Mouse (Mus musculus): Measurements from ENCODE around the gene Mrpl52. TPM values are rescaled to one million over a fixed set of nuclear protein-coding genes. Genes with fewer than 3 reads are reported as not detected.
A peak's percentile ranks its signal among the peaks of the same experiment; 100 is the strongest.

Gene Mrpl52
- polyA plus RNA-seq, 1 experiment from 2014 or later: 324 TPM

GRCm38 (mm10) chr14:54426003-54426688 is 563 bp upstream of the Mrpl52 start:
- peak overlapping the region; percentile 82 for H3K27ac ChIP-seq (ENCODE audit: low read depth)
- H3K27me3 ChIP-seq (replicated peaks; ENCODE audit: control insufficient read depth, insufficient read depth, low read length): no peaks in the 10 kb centered on the region
- H3K9me3 ChIP-seq (ENCODE audit: control insufficient read depth, low read length): no peaks in the 10 kb centered on the region
- H3K36me3 ChIP-seq (ENCODE audit: control insufficient read depth, insufficient read depth, low read length): peaks cover 15% of the 10 kb centered on the region; the same call in 1 of the 2 replicates
- no peak for DNase-seq (ENCODE audit: low spot score)
- H3K9ac ChIP-seq (ENCODE audit: low read length): peak overlapping the region; percentile 65
- peaks cover 27% of the 10 kb centered on the region for H3K4me1 ChIP-seq (replicated peaks; ENCODE audit: control insufficient read depth, insufficient read depth, low read length)
- WGBS: 35% methylated on average over 14 of the region's 14 CpGs
- peak overlapping the region; percentile 61 for H3K4me2 ChIP-seq (ENCODE audit: low read length)
- ATAC-seq (replicated peaks; ENCODE audit: low FRiP score, low TSS enrichment, low read depth): no peak
- H3K4me3 ChIP-seq (ENCODE audit: low read depth, low read length): peak overlapping the region; percentile 61

- 92% methylated on average over 7 of the region's 7 CpGs for WGBS
- Histone ChIP-seq H3K36me3 (ENCODE audit: control insufficient read depth, insufficient read depth, low read length) (peaks cover 15% of the 10 kb centered on the region; the same call in 1 of the 2 replicates), H3K27me3 (replicated peaks; ENCODE audit: control insufficient read depth, insufficient read depth, low read length) (no peaks in the 10 kb centered on the region), H3K27ac (ENCODE audit: low read depth) (0 out of 2 replicates have a peak overlapping the region, but pooled peaks have one; percentile 82), H3K4me1 (replicated peaks; ENCODE audit: control insufficient read depth, insufficient read depth, low read length) (peaks cover 27% of the 10 kb centered on the region), H3K4me3 (ENCODE audit: low read depth, low read length) (peak overlapping the region; percentile 61), H3K4me2 (ENCODE audit: low read length) (peak overlapping the region; percentile 61), H3K9ac (ENCODE audit: low read length) (peak overlapping the region; percentile 65; the same call in 1 of the 2 replicates), H3K9me3 (ENCODE audit: control insufficient read depth, low read length) (no peaks in the 10 kb centered on the region)
- no peak for DNase-seq (ENCODE audit: low spot score)
- ATAC-seq (replicated peaks; ENCODE audit: low FRiP score, low TSS enrichment, low read depth): no peak
Measured at GRCm38 (mm10) chr14:54427696-54428095, 987 bp downstream of the Mrpl52 start.

GRCm38 (mm10) chr14:54428421-54428820 is 1.7 kb downstream of the Mrpl52 start:
- H3K4me1 ChIP-seq (replicated peaks; ENCODE audit: control insufficient read depth, insufficient read depth, low read length): peaks cover 31% of the 10 kb centered on the region
- DNase-seq (ENCODE audit: low spot score) (no peak), ATAC-seq (replicated peaks; ENCODE audit: low FRiP score, low TSS enrichment, low read depth) (no peak)
- WGBS: 77% methylated on average over 5 of the region's 5 CpGs
- H3K9ac ChIP-seq (ENCODE audit: low read length): no peak overlapping the region
- H3K36me3 ChIP-seq (ENCODE audit: control insufficient read depth, insufficient read depth, low read length): peaks cover 15% of the 10 kb centered on the region; the same call in 1 of the 2 replicates
- H3K9me3 ChIP-seq (ENCODE audit: control insufficient read depth, low read length): no peaks in the 10 kb centered on the region
- H3K4me2 ChIP-seq (ENCODE audit: low read length): no peak overlapping the region
- H3K27me3 ChIP-seq (replicated peaks; ENCODE audit: control insufficient read depth, insufficient read depth, low read length): no peaks in the 10 kb centered on the region
- no peak overlapping the region for H3K27ac ChIP-seq (ENCODE audit: low read depth)
- H3K4me3 ChIP-seq (ENCODE audit: low read depth, low read length): no peak overlapping the region

GRCm38 (mm10) chr14:54429332-54430093 is 2.8 kb downstream of the Mrpl52 start:
- H3K4me3 ChIP-seq (ENCODE audit: low read depth, low read length): no peak overlapping the region
- H3K4me1 ChIP-seq (replicated peaks; ENCODE audit: control insufficient read depth, insufficient read depth, low read length): peaks cover 42% of the 10 kb centered on the region

GRCm38 (mm10) chr14:54430406-54431145 is 3.9 kb downstream of the Mrpl52 start:
- DNase-seq (ENCODE audit: low spot score) (peak; percentile 72), ATAC-seq (replicated peaks; ENCODE audit: low FRiP score, low TSS enrichment, low read depth) (no peak)
- peaks cover 48% of the 10 kb centered on the region for H3K4me1 ChIP-seq (replicated peaks; ENCODE audit: control insufficient read depth, insufficient read depth, low read length)
- H3K36me3 ChIP-seq (ENCODE audit: control insufficient read depth, insufficient read depth, low read length): peaks cover 20% of the 10 kb centered on the region
- H3K27me3 ChIP-seq (replicated peaks; ENCODE audit: control insufficient read depth, insufficient read depth, low read length): no peaks in the 10 kb centered on the region
- peak overlapping the region; percentile 99 for H3K27ac ChIP-seq (ENCODE audit: low read depth)
- H3K4me3 ChIP-seq (ENCODE audit: low read depth, low read length): peak overlapping the region; percentile 87
- peak overlapping the region; percentile 99 for H3K9ac ChIP-seq (ENCODE audit: low read length)
- 5% methylated on average over 18 of the region's 18 CpGs for WGBS
- H3K9me3 ChIP-seq (ENCODE audit: control insufficient read depth, low read length): no peaks in the 10 kb centered on the region
- H3K4me2 ChIP-seq (ENCODE audit: low read length): peak overlapping the region; percentile 70

More at GRCm38 (mm10) chr14:54429332-54430093, 2.8 kb downstream of the Mrpl52 start:
- no peaks in the 10 kb centered on the region for H3K27me3 ChIP-seq (replicated peaks; ENCODE audit: control insufficient read depth, insufficient read depth, low read length)
- H3K27ac ChIP-seq (ENCODE audit: low read depth): peak overlapping the region; percentile 99
- peaks cover 15% of the 10 kb centered on the region; the same call in 1 of the 2 replicates for H3K36me3 ChIP-seq (ENCODE audit: control insufficient read depth, insufficient read depth, low read length)
- DNase-seq (ENCODE audit: low spot score) (no peak), ATAC-seq (replicated peaks; ENCODE audit: low FRiP score, low TSS enrichment, low read depth) (no peak)
- WGBS: 49% methylated on average over 7 of the region's 7 CpGs
- H3K4me2 ChIP-seq (ENCODE audit: low read length): no peak overlapping the region; the same call in 1 of the 2 replicates
- no peaks in the 10 kb centered on the region for H3K9me3 ChIP-seq (ENCODE audit: control insufficient read depth, low read length)
- peak overlapping the region; percentile 99; the same call in 1 of the 2 replicates for H3K9ac ChIP-seq (ENCODE audit: low read length)

- under 1% methylated on average over 49 of the region's 49 CpGs for WGBS
- H3K36me3 ChIP-seq (ENCODE audit: control insufficient read depth, insufficient read depth, low read length): peaks cover 29% of the 10 kb centered on the region
- ATAC-seq (replicated peaks; ENCODE audit: low FRiP score, low TSS enrichment, low read depth): peak; percentile 48
- no peaks in the 10 kb centered on the region for H3K9me3 ChIP-seq (ENCODE audit: control insufficient read depth, low read length)
- peaks cover 48% of the 10 kb centered on the region for H3K4me1 ChIP-seq (replicated peaks; ENCODE audit: control insufficient read depth, insufficient read depth, low read length)
- H3K27me3 ChIP-seq (replicated peaks; ENCODE audit: control insufficient read depth, insufficient read depth, low read length): no peaks in the 10 kb centered on the region
- DNase-seq (ENCODE audit: low spot score): no peak
- H3K9ac ChIP-seq (ENCODE audit: low read length): peak within 1 kb of the TSS; percentile 99
- peak within 1 kb of the TSS; percentile 70 for H3K4me2 ChIP-seq (ENCODE audit: low read length)
- peak within 1 kb of the TSS; percentile 99 for H3K27ac ChIP-seq (ENCODE audit: low read depth)
- H3K4me3 ChIP-seq (ENCODE audit: low read depth, low read length): peak within 1 kb of the TSS; percentile 87
Measured at GRCm38 (mm10) chr14:54431334-54432077, 4.8 kb downstream of the Mrpl52 start, which contains the start of gene Mmp14. Gene Mmp14 (plus strand): TSS chr14:54431612.

- DNase-seq (ENCODE audit: low spot score): peak; percentile 87
Measured at GRCm38 (mm10) chr14:54432078-54432836, 5.5 kb downstream of the Mrpl52 start.

More at GRCm38 (mm10) chr14:54432078-54432836, 5.5 kb downstream of the Mrpl52 start:
- peaks cover 36% of the 10 kb centered on the region for H3K36me3 ChIP-seq (ENCODE audit: control insufficient read depth, insufficient read depth, low read length)
- H3K4me1 ChIP-seq (replicated peaks; ENCODE audit: control insufficient read depth, insufficient read depth, low read length): peaks cover 48% of the 10 kb centered on the region
- peak overlapping the region; percentile 99 for H3K27ac ChIP-seq (ENCODE audit: low read depth)
- peak; percentile 34 for ATAC-seq (replicated peaks; ENCODE audit: low FRiP score, low TSS enrichment, low read depth)
- H3K9me3 ChIP-seq (ENCODE audit: control insufficient read depth, low read length): no peaks in the 10 kb centered on the region
- WGBS: under 1% methylated on average over 54 of the region's 54 CpGs
- peak overlapping the region; percentile 70 for H3K4me2 ChIP-seq (ENCODE audit: low read length)
- H3K4me3 ChIP-seq (ENCODE audit: low read depth, low read length): peak overlapping the region; percentile 87
- peak overlapping the region; percentile 99 for H3K9ac ChIP-seq (ENCODE audit: low read length)
- H3K27me3 ChIP-seq (replicated peaks; ENCODE audit: control insufficient read depth, insufficient read depth, low read length): no peaks in the 10 kb centered on the region

Measured in intestine, embryonic 14.5 days (tissue).